Mouse (Mus musculus) kidney, postnatal 36 days (tissue): ENCODE data around the gene Zfp322a.
"Not testable (repeated sequence)": the region's sequence is repeated elsewhere in the genome, so short reads cannot be mapped to it uniquely, and the experiment has no call there.

Experiments used
- DNase-seq, 2 experiments: peaks; one replicate each; pipeline ENCODE4 v3.0.0; 2021 to 2022; ENCODE audit warnings: mixed read lengths in 2 of 2

Zfp322a gene

DNA sequence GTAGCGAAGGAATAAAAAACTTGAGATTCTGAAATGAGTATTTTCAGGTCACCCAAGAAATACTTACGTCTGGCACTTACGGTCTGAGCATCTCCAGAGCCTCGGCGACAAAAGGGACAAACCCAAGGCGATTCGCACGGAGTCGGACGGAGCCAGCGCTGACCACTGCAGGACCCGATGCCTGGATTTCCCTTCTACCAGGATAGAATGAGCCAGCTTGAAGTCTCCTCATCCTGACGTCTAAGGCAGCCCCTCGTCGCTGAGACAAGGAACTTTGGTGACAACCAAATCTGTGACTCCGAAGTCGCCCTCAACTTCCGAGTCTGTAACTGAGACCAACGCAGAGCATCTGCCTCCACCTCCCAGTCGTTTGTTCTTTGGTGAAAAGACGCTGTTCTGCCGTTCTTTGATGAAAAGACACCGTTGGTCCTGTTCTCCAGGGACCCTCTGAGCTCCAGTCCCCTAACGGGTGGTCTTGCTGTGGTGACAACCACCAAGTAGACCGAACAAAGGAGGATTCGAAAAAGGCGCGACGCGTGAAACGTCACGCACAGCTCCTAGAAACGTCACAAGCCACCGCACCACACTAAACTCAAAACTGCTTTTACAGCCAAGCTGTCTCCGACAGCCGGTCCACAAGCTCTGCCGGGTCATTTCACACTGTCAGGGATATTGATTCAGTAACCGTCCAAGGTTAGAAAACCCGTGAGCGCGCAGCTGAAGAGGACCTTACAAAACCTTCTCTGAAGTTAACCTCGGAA lies 55.9 kb downstream of the Zfp322a start:
- DNase-seq, result no peak

DNA sequence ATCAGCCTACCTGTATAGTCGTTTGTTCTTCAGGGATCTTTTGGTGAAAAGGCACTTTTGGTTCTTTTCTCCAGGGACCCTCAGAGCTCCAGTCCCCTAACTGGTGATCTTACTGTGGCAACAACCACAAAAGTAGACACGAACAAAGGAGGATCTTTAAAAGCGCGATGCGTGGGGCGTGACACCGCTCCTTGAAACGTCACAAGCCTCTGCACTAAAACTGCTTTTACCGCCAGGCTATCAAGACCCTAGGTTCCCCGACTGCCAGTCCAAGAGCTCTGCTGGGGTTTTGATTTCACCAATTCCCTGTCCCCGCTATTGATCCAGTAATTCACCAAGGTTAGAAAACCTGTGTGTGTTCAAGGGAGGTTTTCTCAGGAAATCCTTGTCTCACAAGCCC lies 59.0 kb downstream of the Zfp322a start:
- no peak for DNase-seq

DNA sequence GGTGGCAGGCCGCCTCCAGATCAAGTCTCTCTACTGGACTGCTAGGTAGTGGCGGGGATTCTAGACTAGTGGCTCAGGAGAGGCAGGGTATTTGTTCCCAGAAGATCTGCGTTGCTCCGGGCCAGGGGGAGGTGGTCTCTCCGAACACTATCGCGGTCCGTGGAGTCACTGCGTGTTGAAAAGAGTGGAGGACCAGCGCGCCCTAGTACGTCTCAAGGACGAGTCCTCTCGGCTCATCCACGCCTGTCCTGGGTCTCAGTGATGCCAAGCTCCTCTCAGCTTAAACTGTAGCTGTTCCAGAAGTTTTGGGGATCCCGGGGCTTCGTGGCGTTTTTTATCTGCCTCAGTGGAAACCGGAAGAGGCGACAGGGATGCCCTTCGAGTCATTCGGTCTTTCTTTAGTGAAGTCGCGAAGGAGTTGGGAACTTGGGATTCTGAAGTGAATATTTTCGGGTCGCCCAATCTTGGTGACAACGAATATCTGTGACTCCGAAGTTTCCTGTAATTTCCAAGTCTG lies 59.5 kb downstream of the Zfp322a start:
- no peak for DNase-seq

DNA sequence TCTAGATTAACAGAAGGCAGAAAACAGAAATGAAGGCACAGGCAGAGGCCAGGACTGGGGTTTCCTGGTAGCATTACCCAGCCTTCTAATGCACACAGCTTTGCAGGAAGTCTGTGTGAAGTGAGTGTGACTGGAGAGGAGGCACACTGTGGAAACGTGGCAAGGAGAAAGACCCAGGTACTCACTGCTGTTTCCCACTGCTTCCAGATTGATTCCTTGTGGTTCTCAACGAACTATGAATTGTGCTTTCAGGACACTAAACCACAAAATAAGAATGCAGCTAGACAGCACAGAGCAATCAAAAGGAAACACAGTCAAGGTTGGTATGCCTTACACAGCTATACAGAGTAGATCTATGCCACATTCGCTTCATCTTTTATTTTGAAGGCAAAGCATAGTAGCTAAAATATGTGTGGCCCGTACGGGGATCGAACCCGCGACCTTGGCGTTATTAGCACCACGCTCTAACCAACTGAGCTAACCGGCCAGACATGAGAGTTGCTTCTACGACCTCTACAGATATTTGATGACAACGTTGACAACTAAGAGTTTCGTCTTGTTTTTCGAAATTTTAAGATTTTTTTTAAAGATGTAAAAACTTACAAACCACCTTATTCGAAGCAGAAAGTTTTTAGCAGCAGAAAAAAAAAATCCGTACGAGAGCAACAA lies 60.2 kb downstream of the Zfp322a start:
- DNase-seq, result not testable (repeated sequence)

DNA sequence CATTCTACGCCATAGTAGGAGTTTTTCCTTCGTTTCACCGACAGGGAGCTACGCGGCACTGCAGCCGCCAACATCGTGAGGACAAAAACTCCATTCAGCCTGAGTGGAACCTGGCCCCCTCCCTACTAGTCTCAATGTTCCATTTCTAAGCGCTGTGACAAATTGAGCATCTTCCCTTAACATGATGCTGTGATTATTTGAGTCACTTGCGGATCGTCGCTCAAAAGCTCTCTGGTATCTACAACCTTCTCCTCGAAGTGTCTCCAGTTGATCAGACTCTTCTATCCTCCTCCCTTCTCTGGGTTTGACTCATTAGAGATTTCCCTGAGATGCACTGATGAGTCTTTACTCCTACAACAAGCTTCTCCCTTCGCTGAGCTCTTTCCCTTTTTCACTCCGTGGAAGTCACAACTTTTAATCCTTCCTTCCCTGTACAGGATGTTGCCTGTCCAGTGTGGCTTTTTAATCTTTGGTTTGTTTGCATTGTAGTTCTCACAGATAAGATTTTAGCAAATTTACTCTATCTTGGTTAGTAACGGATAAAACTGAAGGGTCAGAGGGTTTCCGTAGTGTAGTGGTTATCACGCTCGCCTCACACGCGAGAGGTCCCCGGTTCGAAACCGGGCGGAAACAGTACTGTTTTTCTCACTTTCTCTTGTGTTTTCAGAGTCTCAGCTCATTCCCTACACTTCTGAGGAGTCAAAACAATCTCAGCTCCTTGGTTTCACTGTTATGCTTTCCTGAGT lies 61.8 kb downstream of the Zfp322a start:
- no peak for DNase-seq

DNA sequence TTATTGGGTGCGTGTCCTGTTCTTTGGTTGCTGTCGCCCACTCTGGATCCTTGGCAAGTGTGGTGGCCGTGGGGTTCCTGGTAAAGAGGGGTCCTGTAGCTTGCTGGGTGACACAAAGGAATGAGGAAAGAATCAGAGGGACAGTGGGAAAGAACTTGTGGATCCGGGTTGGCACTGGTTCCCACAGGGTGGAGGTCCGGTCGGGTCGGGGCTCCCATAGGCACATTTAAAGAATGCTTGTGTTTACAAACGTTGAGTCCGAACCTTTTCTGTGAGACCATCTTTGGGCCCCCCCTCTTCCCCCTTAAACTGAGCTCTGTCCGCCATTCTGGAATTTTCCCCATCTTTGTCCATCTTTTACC lies 62.3 kb downstream of the Zfp322a start:
- no peak for DNase-seq
